Mouse (Mus musculus) C2C12 (cell line): Measurements from ENCODE around the gene 3110009E18Rik. TPM values are rescaled to one million over a fixed set of nuclear protein-coding genes. Genes with fewer than 3 reads are reported as not detected.

Experiments used
- H3K27me3 ChIP-seq: one replicate; pipeline ENCODE4 v1.6.1; 2011; ENCODE audit not compliant: control insufficient read depth, insufficient read depth, insufficient read length
- H3K36me3 ChIP-seq: one replicate; pipeline ENCODE4 v1.6.1; 2011; ENCODE audit not compliant: control insufficient read depth, insufficient read depth
- H3K4me3 ChIP-seq: one replicate; pipeline ENCODE4 v1.5.1; 2011; ENCODE audit warnings: mild to moderate bottlenecking, control low read depth; ENCODE audit not compliant: poor library complexity, insufficient read depth, severe bottlenecking
- H3K79me2 ChIP-seq: one replicate; pipeline ENCODE4 v1.6.1; 2011; ENCODE audit not compliant: control insufficient read depth, insufficient read depth
- H3K79me3 ChIP-seq: one replicate; pipeline ENCODE4 v1.6.1; 2011; ENCODE audit warnings: low read depth, control low read depth
- H3ac ChIP-seq: one replicate; pipeline ENCODE3; 2011; ENCODE audit warnings: low read depth; ENCODE audit not compliant: control insufficient read depth, insufficient read length
- CEBPB ChIP-seq: IDR thresholded peaks from one replicate; pipeline ENCODE4 v1.6.1; 2011; ENCODE audit warnings: low read depth, mild to moderate bottlenecking, control low read depth, moderate library complexity
- CTCF ChIP-seq: IDR thresholded peaks from one replicate; pipeline ENCODE4 v1.5.1; 2011; ENCODE audit not compliant: control insufficient read depth, insufficient read depth, insufficient read length
- FOSL1 ChIP-seq: IDR thresholded peaks from one replicate; pipeline ENCODE4 v1.8.0; 2011; ENCODE audit warnings: mild to moderate bottlenecking, low read length; ENCODE audit not compliant: poor library complexity, insufficient read depth, severe bottlenecking
- MAX ChIP-seq: IDR thresholded peaks from one replicate; pipeline ENCODE4 v1.6.1; 2011; ENCODE audit warnings: mild to moderate bottlenecking, control low read depth
- MYOD1 ChIP-seq: IDR thresholded peaks from one replicate; pipeline ENCODE4 v1.6.1; 2011; ENCODE audit warnings: low read depth; ENCODE audit not compliant: control insufficient read depth, insufficient read length
- MYOG ChIP-seq: IDR thresholded peaks from one replicate; pipeline ENCODE4 v1.6.1; 2011; ENCODE audit not compliant: control insufficient read depth, insufficient read length; ENCODE audit errors: extremely low read depth
- USF1 ChIP-seq: IDR thresholded peaks from one replicate; pipeline ENCODE4 v1.6.1; 2011; ENCODE audit warnings: low read depth, mild to moderate bottlenecking, control low read depth, moderate library complexity
- polyA plus RNA-seq: library from polyadenylated mRNA; unstranded; fragments of >200 nt; fragmentation: generic; extraction: Trizol; gene quantifications from one replicate; pipeline ENCODE4 v1.2.1, GENCODE M21; 2012; ENCODE audit warnings: missing spikeins

Gene 3110009E18Rik
- polyA plus RNA-seq, 1 experiment = 19.8 TPM

- H3ac ChIP-seq = no peak overlapping the region
- H3K79me2 ChIP-seq = no peaks in the 10 kb centered on the region
- peaks cover 2% of the 10 kb centered on the region for H3K27me3 ChIP-seq
- H3K4me3 ChIP-seq = no peak overlapping the region
- H3K36me3 ChIP-seq = no peaks in the 10 kb centered on the region
- no peaks in the 10 kb centered on the region for H3K79me3 ChIP-seq
- TF ChIP-seq USF1 = no peak
- no peak for TF ChIP-seq FOSL1
- no peak for TF ChIP-seq CTCF
- no peak for TF ChIP-seq MAX
- TF ChIP-seq CEBPB = no peak
- TF ChIP-seq MYOD1 = no peak
- no peak for TF ChIP-seq MYOG
Observed at GRCm38 (mm10) chr1:120208502-120209230, 87.7 kb downstream of the 3110009E18Rik start.

- H3K36me3 ChIP-seq = no peaks in the 10 kb centered on the region
- no peaks in the 10 kb centered on the region for H3K79me2 ChIP-seq
- H3K27me3 ChIP-seq = no peaks in the 10 kb centered on the region
- no peaks in the 10 kb centered on the region for H3K79me3 ChIP-seq
- no peak overlapping the region for H3K4me3 ChIP-seq
- TF ChIP-seq CTCF = no peak
- no peak for TF ChIP-seq MYOG
- no peak overlapping the region for H3ac ChIP-seq
Observed at GRCm38 (mm10) chr1:120220841-120221240, 99.9 kb downstream of the 3110009E18Rik start.

GRCm38 (mm10) chr1:120221285-120221684 lies 100.3 kb downstream of the 3110009E18Rik start:
- Histone ChIP-seq H3K79me3 (no peaks in the 10 kb centered on the region), H3K27me3 (no peaks in the 10 kb centered on the region), H3K36me3 (no peaks in the 10 kb centered on the region), H3ac (no peak overlapping the region), H3K79me2 (no peaks in the 10 kb centered on the region), H3K4me3 (no peak overlapping the region)
- TF ChIP-seq USF1 (no peak), MYOD1 (no peak), CEBPB (no peak), CTCF (no peak), MAX (no peak), FOSL1 (no peak), MYOG (no peak)

DNA sequence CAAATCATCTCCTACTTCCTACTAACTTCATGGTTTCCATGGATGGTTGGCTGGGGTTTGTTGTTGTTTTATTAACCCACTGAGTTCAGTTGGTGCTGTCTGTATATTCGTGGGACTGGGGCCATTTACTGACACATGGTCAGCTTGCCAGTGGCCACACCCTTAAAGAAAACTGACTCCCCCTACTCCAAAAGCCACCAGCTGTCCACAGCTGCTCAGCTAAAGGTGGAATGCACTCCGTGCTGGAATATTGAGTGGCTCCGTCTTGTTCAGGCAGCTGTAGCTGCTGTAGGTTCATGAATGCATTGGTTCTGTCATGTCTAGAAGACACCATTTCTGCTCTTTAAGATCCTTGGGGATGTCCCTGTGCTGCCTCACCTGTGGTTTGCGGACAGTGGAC lies 102.6 kb downstream of the 3110009E18Rik start:
- Histone ChIP-seq H3K79me3 (no peaks in the 10 kb centered on the region), H3ac (no peak overlapping the region), H3K4me3 (no peak overlapping the region), H3K27me3 (no peaks in the 10 kb centered on the region), H3K36me3 (no peaks in the 10 kb centered on the region), H3K79me2 (no peaks in the 10 kb centered on the region)
- no peak for TF ChIP-seq MYOD1
- TF ChIP-seq MAX = no peak
- no peak for TF ChIP-seq CTCF
- TF ChIP-seq MYOG = no peak
- TF ChIP-seq CEBPB = no peak
- no peak for TF ChIP-seq USF1
- TF ChIP-seq FOSL1 = no peak

GRCm38 (mm10) chr1:120229723-120230471 lies 108.9 kb downstream of the 3110009E18Rik start:
- H3ac ChIP-seq = no peak overlapping the region
- H3K79me2 ChIP-seq = no peaks in the 10 kb centered on the region
- no peak for TF ChIP-seq MAX
- no peak for TF ChIP-seq CTCF
- TF ChIP-seq CEBPB = no peak
- no peak for TF ChIP-seq USF1
- no peak for TF ChIP-seq MYOG
- no peaks in the 10 kb centered on the region for H3K27me3 ChIP-seq
- peaks cover 4% of the 10 kb centered on the region for H3K36me3 ChIP-seq
- H3K4me3 ChIP-seq = no peak overlapping the region
- no peaks in the 10 kb centered on the region for H3K79me3 ChIP-seq

DNA sequence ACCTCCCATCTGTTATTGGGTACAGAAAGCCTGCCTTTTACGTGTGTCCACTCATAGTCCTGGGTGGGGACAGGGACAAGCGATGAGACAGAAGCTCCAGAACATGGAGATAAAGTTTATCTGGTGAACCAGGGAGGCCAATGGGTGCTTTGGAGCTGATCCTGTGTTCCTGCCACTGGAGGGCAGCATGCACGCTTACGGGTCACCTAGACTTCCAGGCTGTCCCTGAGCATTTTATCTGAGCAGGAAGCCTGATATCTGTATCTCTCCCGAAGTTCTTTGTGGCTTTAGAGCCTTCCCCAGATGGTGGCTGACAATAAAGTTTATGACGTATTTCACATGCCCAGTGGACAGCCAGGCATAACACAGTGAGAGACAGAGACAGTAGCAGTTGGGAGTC lies 110.3 kb downstream of the 3110009E18Rik start:
- Histone ChIP-seq H3K4me3 (no peak overlapping the region), H3K27me3 (no peaks in the 10 kb centered on the region), H3K79me3 (no peaks in the 10 kb centered on the region), H3K36me3 (peaks cover 4% of the 10 kb centered on the region), H3K79me2 (no peaks in the 10 kb centered on the region), H3ac (no peak overlapping the region)
- TF ChIP-seq CTCF (peak; percentile 81), MYOD1 (no peak)
